Mouse (Mus musculus): ENCODE measurements around the gene Hdac11. TPM values are rescaled to one million over a fixed set of nuclear protein-coding genes. Genes with fewer than 3 reads are reported as not detected.

Gene Hdac11
- polyA plus RNA-seq, 1 experiment from 2014 or later: 13.2 TPM

- WGBS: 87% methylated on average over 8 of the region's 8 CpGs
- Histone ChIP-seq H3K4me3 (ENCODE audit: low read depth, low read length) (no peak overlapping the region), H3K4me2 (replicated peaks; ENCODE audit: low read depth, low read length) (no peak overlapping the region), H3K27ac (ENCODE audit: low read depth, low read length) (no peak overlapping the region), H3K27me3 (ENCODE audit: control insufficient read depth, insufficient read depth, low read length) (no peaks in the 10 kb centered on the region), H3K9me3 (ENCODE audit: control insufficient read depth, low read length) (no peaks in the 10 kb centered on the region), H3K36me3 (ENCODE audit: control insufficient read depth, insufficient read depth, low read length) (no peaks in the 10 kb centered on the region), H3K4me1 (replicated peaks; ENCODE audit: control insufficient read depth, insufficient read depth, low read length) (no peaks in the 10 kb centered on the region), H3K9ac (ENCODE audit: low read depth, low read length) (no peak overlapping the region)
- DNase-seq (ENCODE audit: low spot score): no peak
- no peak for ATAC-seq (ENCODE audit: low FRiP score)
Measured at GRCm38 (mm10) chr6:91169129-91169528, 12.7 kb downstream of the Hdac11 start.

- Histone ChIP-seq H3K4me1 (replicated peaks; ENCODE audit: control insufficient read depth, insufficient read depth, low read length) (no peaks in the 10 kb centered on the region), H3K9ac (ENCODE audit: low read depth, low read length) (no peak overlapping the region), H3K27me3 (ENCODE audit: control insufficient read depth, insufficient read depth, low read length) (no peaks in the 10 kb centered on the region), H3K27ac (ENCODE audit: low read depth, low read length) (no peak overlapping the region), H3K9me3 (ENCODE audit: control insufficient read depth, low read length) (no peaks in the 10 kb centered on the region), H3K4me3 (ENCODE audit: low read depth, low read length) (no peak overlapping the region), H3K36me3 (ENCODE audit: control insufficient read depth, insufficient read depth, low read length) (no peaks in the 10 kb centered on the region), H3K4me2 (replicated peaks; ENCODE audit: low read depth, low read length) (no peak overlapping the region)
- WGBS: 73% methylated on average over 3 of the region's 3 CpGs
- DNase-seq (ENCODE audit: low spot score): no peak
- no peak for ATAC-seq (ENCODE audit: low FRiP score)
Measured at GRCm38 (mm10) chr6:91171396-91171895, 15.0 kb downstream of the Hdac11 start.

GRCm38 (mm10) chr6:91172381-91172780 lies 15.9 kb downstream of the Hdac11 start:
- H3K4me1 ChIP-seq (replicated peaks; ENCODE audit: control insufficient read depth, insufficient read depth, low read length): no peaks in the 10 kb centered on the region
- H3K4me2 ChIP-seq (replicated peaks; ENCODE audit: low read depth, low read length): no peak overlapping the region
- no peaks in the 10 kb centered on the region for H3K27me3 ChIP-seq (ENCODE audit: control insufficient read depth, insufficient read depth, low read length)
- DNase-seq (ENCODE audit: low spot score) (no peak), ATAC-seq (ENCODE audit: low FRiP score) (no peak)
- H3K9ac ChIP-seq (ENCODE audit: low read depth, low read length): no peak overlapping the region
- H3K27ac ChIP-seq (ENCODE audit: low read depth, low read length): no peak overlapping the region
- WGBS: 74% methylated on average over 2 of the region's 2 CpGs
- H3K9me3 ChIP-seq (ENCODE audit: control insufficient read depth, low read length): no peaks in the 10 kb centered on the region
- H3K4me3 ChIP-seq (ENCODE audit: low read depth, low read length): no peak overlapping the region
- no peaks in the 10 kb centered on the region for H3K36me3 ChIP-seq (ENCODE audit: control insufficient read depth, insufficient read depth, low read length)

GRCm38 (mm10) chr6:91173221-91173880 lies 16.9 kb downstream of the Hdac11 start:
- ATAC-seq (ENCODE audit: low FRiP score): peak; percentile 43; the same call in 1 of the 2 replicates
- no peaks in the 10 kb centered on the region for H3K27me3 ChIP-seq (ENCODE audit: control insufficient read depth, insufficient read depth, low read length)
- DNase-seq (ENCODE audit: low spot score): peak; percentile 74
- no peak overlapping the region for H3K27ac ChIP-seq (ENCODE audit: low read depth, low read length)
- H3K4me3 ChIP-seq (ENCODE audit: low read depth, low read length): no peak overlapping the region
- H3K4me2 ChIP-seq (replicated peaks; ENCODE audit: low read depth, low read length): no peak overlapping the region
- H3K36me3 ChIP-seq (ENCODE audit: control insufficient read depth, insufficient read depth, low read length): no peaks in the 10 kb centered on the region
- 47% methylated on average over 7 of the region's 7 CpGs for WGBS
- no peak overlapping the region for H3K9ac ChIP-seq (ENCODE audit: low read depth, low read length)
- H3K9me3 ChIP-seq (ENCODE audit: control insufficient read depth, low read length): no peaks in the 10 kb centered on the region
- H3K4me1 ChIP-seq (replicated peaks; ENCODE audit: control insufficient read depth, insufficient read depth, low read length): no peaks in the 10 kb centered on the region

- H3K4me1 ChIP-seq (replicated peaks; ENCODE audit: control insufficient read depth, insufficient read depth, low read length): no peaks in the 10 kb centered on the region
- H3K4me2 ChIP-seq (replicated peaks; ENCODE audit: low read depth, low read length): no peak overlapping the region
- no peaks in the 10 kb centered on the region for H3K27me3 ChIP-seq (ENCODE audit: control insufficient read depth, insufficient read depth, low read length)
- WGBS: 82% methylated on average over 3 of the region's 3 CpGs
- no peaks in the 10 kb centered on the region for H3K9me3 ChIP-seq (ENCODE audit: control insufficient read depth, low read length)
- ATAC-seq (ENCODE audit: low FRiP score): no peak
- H3K27ac ChIP-seq (ENCODE audit: low read depth, low read length): no peak overlapping the region
- H3K9ac ChIP-seq (ENCODE audit: low read depth, low read length): no peak overlapping the region
- no peak for DNase-seq (ENCODE audit: low spot score)
- no peaks in the 10 kb centered on the region for H3K36me3 ChIP-seq (ENCODE audit: control insufficient read depth, insufficient read depth, low read length)
- H3K4me3 ChIP-seq (ENCODE audit: low read depth, low read length): no peak overlapping the region
Measured at GRCm38 (mm10) chr6:91174211-91174610, 17.7 kb downstream of the Hdac11 start.

- Histone ChIP-seq H3K36me3 (ENCODE audit: control insufficient read depth, insufficient read depth, low read length) (no peaks in the 10 kb centered on the region), H3K9ac (ENCODE audit: low read depth, low read length) (no peak overlapping the region), H3K4me3 (ENCODE audit: low read depth, low read length) (no peak overlapping the region), H3K27me3 (ENCODE audit: control insufficient read depth, insufficient read depth, low read length) (no peaks in the 10 kb centered on the region), H3K9me3 (ENCODE audit: control insufficient read depth, low read length) (no peaks in the 10 kb centered on the region), H3K4me1 (replicated peaks; ENCODE audit: control insufficient read depth, insufficient read depth, low read length) (no peaks in the 10 kb centered on the region), H3K27ac (ENCODE audit: low read depth, low read length) (no peak overlapping the region), H3K4me2 (replicated peaks; ENCODE audit: low read depth, low read length) (no peak overlapping the region)
- ATAC-seq (ENCODE audit: low FRiP score) (peak; percentile 35; the same call in 1 of the 2 replicates), DNase-seq (ENCODE audit: low spot score) (peak; percentile 27)
- 52% methylated on average over 9 of the region's 9 CpGs for WGBS
Measured at GRCm38 (mm10) chr6:91180767-91181171, 24.3 kb downstream of the Hdac11 start.

GRCm38 (mm10) chr6:91181320-91181719 lies 24.9 kb downstream of the Hdac11 start:
- H3K36me3 ChIP-seq (ENCODE audit: control insufficient read depth, insufficient read depth, low read length): no peaks in the 10 kb centered on the region
- H3K4me3 ChIP-seq (ENCODE audit: low read depth, low read length): no peak overlapping the region
- H3K4me1 ChIP-seq (replicated peaks; ENCODE audit: control insufficient read depth, insufficient read depth, low read length): no peaks in the 10 kb centered on the region
- 66% methylated on average over 2 of the region's 2 CpGs for WGBS
- no peaks in the 10 kb centered on the region for H3K9me3 ChIP-seq (ENCODE audit: control insufficient read depth, low read length)
- DNase-seq (ENCODE audit: low spot score) (no peak), ATAC-seq (ENCODE audit: low FRiP score) (no peak)
- H3K27me3 ChIP-seq (ENCODE audit: control insufficient read depth, insufficient read depth, low read length): no peaks in the 10 kb centered on the region
- H3K9ac ChIP-seq (ENCODE audit: low read depth, low read length): no peak overlapping the region
- H3K27ac ChIP-seq (ENCODE audit: low read depth, low read length): no peak overlapping the region
- H3K4me2 ChIP-seq (replicated peaks; ENCODE audit: low read depth, low read length): no peak overlapping the region

GRCm38 (mm10) chr6:91182075-91182490 lies 25.6 kb downstream of the Hdac11 start:
- Histone ChIP-seq H3K4me1 (replicated peaks; ENCODE audit: control insufficient read depth, insufficient read depth, low read length) (no peaks in the 10 kb centered on the region), H3K9ac (ENCODE audit: low read depth, low read length) (no peak overlapping the region), H3K36me3 (ENCODE audit: control insufficient read depth, insufficient read depth, low read length) (no peaks in the 10 kb centered on the region), H3K4me3 (ENCODE audit: low read depth, low read length) (no peak overlapping the region), H3K4me2 (replicated peaks; ENCODE audit: low read depth, low read length) (no peak overlapping the region), H3K27me3 (ENCODE audit: control insufficient read depth, insufficient read depth, low read length) (no peaks in the 10 kb centered on the region), H3K9me3 (ENCODE audit: control insufficient read depth, low read length) (no peaks in the 10 kb centered on the region), H3K27ac (ENCODE audit: low read depth, low read length) (no peak overlapping the region)
- ATAC-seq (ENCODE audit: low FRiP score): no peak
- DNase-seq (ENCODE audit: low spot score): no peak
- 90% methylated on average over 4 of the region's 4 CpGs for WGBS

- WGBS: 36% methylated on average over 1 of the region's 1 CpGs
- no peak for ATAC-seq (ENCODE audit: low FRiP score)
Measured at GRCm38 (mm10) chr6:91183041-91183440, 26.6 kb downstream of the Hdac11 start.

More at GRCm38 (mm10) chr6:91183041-91183440, 26.6 kb downstream of the Hdac11 start:
- no peaks in the 10 kb centered on the region for H3K4me1 ChIP-seq (replicated peaks; ENCODE audit: control insufficient read depth, insufficient read depth, low read length)
- H3K9ac ChIP-seq (ENCODE audit: low read depth, low read length): no peak overlapping the region
- H3K27me3 ChIP-seq (ENCODE audit: control insufficient read depth, insufficient read depth, low read length): no peaks in the 10 kb centered on the region
- H3K27ac ChIP-seq (ENCODE audit: low read depth, low read length): no peak overlapping the region
- no peak overlapping the region for H3K4me2 ChIP-seq (replicated peaks; ENCODE audit: low read depth, low read length)
- DNase-seq (ENCODE audit: low spot score): no peak
- no peak overlapping the region for H3K4me3 ChIP-seq (ENCODE audit: low read depth, low read length)
- H3K36me3 ChIP-seq (ENCODE audit: control insufficient read depth, insufficient read depth, low read length): no peaks in the 10 kb centered on the region
- H3K9me3 ChIP-seq (ENCODE audit: control insufficient read depth, low read length): no peaks in the 10 kb centered on the region

Data from hindbrain, embryonic 11.5 days (tissue).